Mouse (Mus musculus) intestine, postnatal 0 days (tissue): Measurements from ENCODE around the gene 2810408A11Rik. TPM values are rescaled to one million over a fixed set of nuclear protein-coding genes. Genes with fewer than 3 reads are reported as not detected.

Source experiments
- ATAC-seq: fragments of 200-750 bp; cut with Nextera tagmentation; 2 replicates; pipeline ENCODE4 v1.8.0; 2017; ENCODE audit warnings: mild to moderate bottlenecking, moderate TSS enrichment, moderate library complexity
- H3K27ac ChIP-seq: fragments of 300-500 bp; sonication (generic); 2 replicates; pipeline ENCODE4 v1.5.1; 2014; ENCODE audit warnings: mild to moderate bottlenecking, low read depth, low read length, moderate library complexity
- H3K27me3 ChIP-seq: fragments of 300-500 bp; sonication (generic); replicated peaks from 2 replicates; pipeline ENCODE4 v1.6.1; 2014; ENCODE audit warnings: low read length, mixed read lengths; ENCODE audit not compliant: control insufficient read depth, insufficient read depth
- H3K36me3 ChIP-seq: fragments of 300-500 bp; sonication (generic); 2 replicates; pipeline ENCODE4 v1.6.1; 2014; ENCODE audit warnings: mild to moderate bottlenecking, moderate library complexity; ENCODE audit not compliant: control insufficient read depth, insufficient read depth
- H3K4me1 ChIP-seq: fragments of 300-500 bp; sonication (generic); replicated peaks from 2 replicates; pipeline ENCODE4 v1.6.1; 2014; ENCODE audit warnings: antibody characterized with exemption, low read length, mixed read lengths; ENCODE audit not compliant: control insufficient read depth, insufficient read depth
- H3K4me2 ChIP-seq: fragments of 300-500 bp; sonication (generic); replicated peaks from 2 replicates; pipeline ENCODE4 v1.6.1; 2014; ENCODE audit warnings: low read depth, mild to moderate bottlenecking, moderate library complexity
- H3K4me3 ChIP-seq: fragments of 300-500 bp; sonication (generic); 2 replicates; pipeline ENCODE4 v1.5.1; 2014; ENCODE audit warnings: low read depth, low read length
- H3K9ac ChIP-seq: fragments of 300-500 bp; sonication (generic); 2 replicates; pipeline ENCODE4 v1.6.1; 2014; ENCODE audit warnings: mild to moderate bottlenecking, low read depth, low read length
- H3K9me3 ChIP-seq: fragments of 300-500 bp; sonication (generic); 2 replicates; pipeline ENCODE4 v1.6.1; 2016; ENCODE audit warnings: mixed run types; ENCODE audit not compliant: control insufficient read depth
- CTCF ChIP-seq: sonication (generic); IDR thresholded peaks from 2 replicates; pipeline ENCODE4 v1.5.1; 2016; ENCODE audit warnings: low read depth, mild to moderate bottlenecking, control low read depth, antibody characterized with exemption, moderate library complexity
- WGBS: fragments of 180-500 bp; shearing (Covaris S2); extraction: QIAGEN DNeasy Blood & Tissue Kit; methylation state at CpG from one replicate; pipeline ENCODE4 v1.1.7; 2014; 5-methylcytosine and 5-hydroxymethylcytosine counted together
- microRNA-seq: library from miRNA; unstranded; fragments of <30 nt; microRNA quantifications from one replicate; pipeline ENCODE4, GENCODE M21; 2016
- polyA plus RNA-seq: library from polyadenylated mRNA; unstranded; fragments of >200 nt; fragmentation: Nextera tagmentation; extraction: Ambion mirVana; gene quantifications from 2 replicates; pipeline ENCODE4 v1.2.1, GENCODE M21; 2015

The 2810408A11Rik gene
- polyA plus RNA-seq, 1 experiment from 2014 or later, result 3.5 TPM

- no peak for ATAC-seq
- no peak overlapping the region for H3K4me2 ChIP-seq
- no peak for TF ChIP-seq CTCF
- H3K36me3 ChIP-seq, result peaks cover 66% of the 10 kb centered on the region
- no peaks in the 10 kb centered on the region for H3K27me3 ChIP-seq
- WGBS, result 71% methylated on average over 8 of the region's 8 CpGs
- H3K9me3 ChIP-seq, result no peaks in the 10 kb centered on the region
- H3K4me3 ChIP-seq, result no peak overlapping the region
- peaks cover 6% of the 10 kb centered on the region for H3K4me1 ChIP-seq
- H3K27ac ChIP-seq, result no peak overlapping the region
- no peak overlapping the region for H3K9ac ChIP-seq
Observed at GRCm38 (mm10) chr11:69850754-69851153, 50.0 kb downstream of the 2810408A11Rik start.

GRCm38 (mm10) chr11:69849884-69850283, 50.9 kb downstream of the 2810408A11Rik start:
- ATAC-seq, result no peak
- Histone ChIP-seq H3K4me3 (no peak overlapping the region), H3K36me3 (peaks cover 58% of the 10 kb centered on the region), H3K4me2 (no peak overlapping the region), H3K9me3 (no peaks in the 10 kb centered on the region), H3K4me1 (peaks cover 14% of the 10 kb centered on the region), H3K27me3 (no peaks in the 10 kb centered on the region), H3K27ac (no peak overlapping the region), H3K9ac (no peak overlapping the region)
- 86% methylated on average over 15 of the region's 15 CpGs for WGBS
- no peak for TF ChIP-seq CTCF

- Histone ChIP-seq H3K4me2 (no peak overlapping the region), H3K4me1 (peaks cover 14% of the 10 kb centered on the region), H3K36me3 (peaks cover 54% of the 10 kb centered on the region), H3K9ac (no peak overlapping the region), H3K27me3 (no peaks in the 10 kb centered on the region), H3K4me3 (no peak overlapping the region), H3K9me3 (no peaks in the 10 kb centered on the region), H3K27ac (no peak overlapping the region)
- no peak for TF ChIP-seq CTCF
- WGBS, result 69% methylated on average over 9 of the region's 9 CpGs
- no peak for ATAC-seq
Observed at GRCm38 (mm10) chr11:69849128-69849527, 51.7 kb downstream of the 2810408A11Rik start.

GRCm38 (mm10) chr11:69848021-69848420, 52.8 kb downstream of the 2810408A11Rik start:
- no peaks in the 10 kb centered on the region for H3K27me3 ChIP-seq
- H3K4me3 ChIP-seq, result no peak overlapping the region
- no peaks in the 10 kb centered on the region for H3K9me3 ChIP-seq
- ATAC-seq, result no peak
- H3K4me2 ChIP-seq, result no peak overlapping the region
- H3K36me3 ChIP-seq, result peaks cover 46% of the 10 kb centered on the region
- no peak overlapping the region for H3K9ac ChIP-seq
- peaks cover 14% of the 10 kb centered on the region for H3K4me1 ChIP-seq
- WGBS, result 94% methylated on average over 6 of the region's 6 CpGs
- no peak overlapping the region for H3K27ac ChIP-seq
- no peak for TF ChIP-seq CTCF

Small RNA genes lying within 50 kb of the gene (microRNA-seq; reads per million reads assigned to microRNA genes)
- gene Mir6924, result not detected

Other genes starting within 250 kb of the 2810408A11Rik start
- gene Sox15, start 245.7 kb downstream of the 2810408A11Rik start, polyA plus RNA-seq, result not detected in 2 replicates
- 95.7 and 96.6 TPM in 2 replicates for gene Mpdu1, start 238.3 kb downstream of the 2810408A11Rik start, polyA plus RNA-seq
- 20.9 and 21.0 TPM in 2 replicates for gene Cd68, start 234.8 kb downstream of the 2810408A11Rik start, polyA plus RNA-seq
- gene Eif4a1, start 228.6 kb downstream of the 2810408A11Rik start, polyA plus RNA-seq, result 279 and 291 TPM in 2 replicates
- gene Senp3, start 218.9 kb downstream of the 2810408A11Rik start, polyA plus RNA-seq, result 26.7 and 27.6 TPM in 2 replicates
- gene Tnfsf13, start 215.2 kb downstream of the 2810408A11Rik start, polyA plus RNA-seq, result 1.6 and 1.8 TPM in 2 replicates
- gene Tnfsf12, start 205.1 kb downstream of the 2810408A11Rik start, polyA plus RNA-seq, result 6.6 and 7.2 TPM in 2 replicates
- 4.1 and 4.8 TPM in 2 replicates for gene Tnfsfm13, start 204.9 kb downstream of the 2810408A11Rik start, polyA plus RNA-seq
- 13.3 and 14.0 TPM in 2 replicates for gene Polr2a, start 142.3 kb downstream of the 2810408A11Rik start, polyA plus RNA-seq
- gene Slc35g3, start 139.0 kb downstream of the 2810408A11Rik start, polyA plus RNA-seq, result 0.09 and 0.12 TPM in 2 replicates
- 2.1 and 2.4 TPM in 2 replicates for gene Zbtb4, start 135.1 kb downstream of the 2810408A11Rik start, polyA plus RNA-seq
- gene Chrnb1, start 105.0 kb downstream of the 2810408A11Rik start, polyA plus RNA-seq, result 2.4 and 2.8 TPM in 2 replicates
- gene Fgf11, start 99.1 kb downstream of the 2810408A11Rik start, polyA plus RNA-seq, result 0.18 and 0.38 TPM in 2 replicates
- gene Tmem102, start 95.4 kb downstream of the 2810408A11Rik start, polyA plus RNA-seq, result 58.0 and 59.4 TPM in 2 replicates
- not detected in 2 replicates for gene Gm39566, start 85.7 kb downstream of the 2810408A11Rik start, polyA plus RNA-seq
- 0.07 TPM in 1 of 2 replicates, not detected in the other for gene Spem2, start 82.5 kb downstream of the 2810408A11Rik start, polyA plus RNA-seq
- gene Spem1, start 78.8 kb downstream of the 2810408A11Rik start, polyA plus RNA-seq, result not detected in 2 replicates
- gene Nlgn2, start 63.2 kb downstream of the 2810408A11Rik start, polyA plus RNA-seq, result 1.8 and 2.2 TPM in 2 replicates
- gene Tmem256, start 62.5 kb downstream of the 2810408A11Rik start, polyA plus RNA-seq, result 584 and 590 TPM in 2 replicates
- 42.0 and 44.8 TPM in 2 replicates for gene Plscr3, start 54.6 kb downstream of the 2810408A11Rik start, polyA plus RNA-seq
- gene Tnk1, start 42.3 kb downstream of the 2810408A11Rik start, polyA plus RNA-seq, result 11.7 and 12.8 TPM in 2 replicates
- gene Tmem95, start 23.0 kb downstream of the 2810408A11Rik start, polyA plus RNA-seq, result not detected in 2 replicates
- gene Kctd11, start 19.6 kb downstream of the 2810408A11Rik start, polyA plus RNA-seq, result 4.0 and 4.1 TPM in 2 replicates
- gene Acap1, start 5.4 kb downstream of the 2810408A11Rik start, polyA plus RNA-seq, result 1.1 TPM in 2 replicates
- gene Neurl4, start 85 bp upstream of the 2810408A11Rik start, polyA plus RNA-seq, result 9.7 and 10.3 TPM in 2 replicates
- 40.4 and 42.3 TPM in 2 replicates for gene Gps2, start 12.9 kb upstream of the 2810408A11Rik start, polyA plus RNA-seq
- 716 and 774 TPM in 2 replicates for gene Eif5a, start 21.0 kb upstream of the 2810408A11Rik start, polyA plus RNA-seq
- gene Ybx2, start 34.8 kb upstream of the 2810408A11Rik start, polyA plus RNA-seq, result 0.42 and 0.43 TPM in 2 replicates
- 18.3 and 18.7 TPM in 2 replicates for gene Slc2a4, start 47.2 kb upstream of the 2810408A11Rik start, polyA plus RNA-seq
- 1,243 and 1,341 TPM in 2 replicates for gene Cldn7, start 63.8 kb upstream of the 2810408A11Rik start, polyA plus RNA-seq
- 23.2 and 24.1 TPM in 2 replicates for gene Ctdnep1, start 80.2 kb upstream of the 2810408A11Rik start, polyA plus RNA-seq
- gene Elp5, start 81.5 kb upstream of the 2810408A11Rik start, polyA plus RNA-seq, result 56.8 and 57.7 TPM in 2 replicates
- gene Gabarap, start 90.2 kb upstream of the 2810408A11Rik start, polyA plus RNA-seq, result 1,065 and 1,136 TPM in 2 replicates
- gene Phf23, start 94.8 kb upstream of the 2810408A11Rik start, polyA plus RNA-seq, result 32.6 and 37.7 TPM in 2 replicates
- gene Dvl2, start 99.6 kb upstream of the 2810408A11Rik start, polyA plus RNA-seq, result 9.1 TPM in 2 replicates
- gene Acadvl, start 114.4 kb upstream of the 2810408A11Rik start, polyA plus RNA-seq, result 203 and 215 TPM in 2 replicates
- gene Dlg4, start 116.0 kb upstream of the 2810408A11Rik start, polyA plus RNA-seq, result 1.4 and 1.8 TPM in 2 replicates
- not detected in 2 replicates for gene Asgr1, start 153.1 kb upstream of the 2810408A11Rik start, polyA plus RNA-seq
- gene Asgr2, start 191.7 kb upstream of the 2810408A11Rik start, polyA plus RNA-seq, result 0.10 and 0.18 TPM in 2 replicates
- 0.50 and 0.81 TPM in 2 replicates for gene Mgl2, start 229.3 kb upstream of the 2810408A11Rik start, polyA plus RNA-seq